Mouse (Mus musculus): ENCODE results near the gene Egfl7. TPM values are rescaled to one million over a fixed set of nuclear protein-coding genes. Genes with fewer than 3 reads are reported as not detected.

The Egfl7 gene
- total RNA-seq, 4 experiments from 2014 or later: 62.4 to 90.7 (median 72.7) TPM

GRCm38 (mm10) chr2:26593211-26594021, 13.6 kb downstream of the Egfl7 start:
- no peak for DNase-seq (ENCODE audit: low spot score in 2 of 2)

- no peak for DNase-seq (ENCODE audit: low spot score in 2 of 2)
Measured at GRCm38 (mm10) chr2:26594022-26594346, 14.2 kb downstream of the Egfl7 start.

- DNase-seq (ENCODE audit: low spot score in 2 of 2): no peak
Measured at GRCm38 (mm10) chr2:26594461-26594933, 14.7 kb downstream of the Egfl7 start.

- no peak for DNase-seq (ENCODE audit: low spot score in 2 of 2)
Measured at GRCm38 (mm10) chr2:26594934-26595724, 15.3 kb downstream of the Egfl7 start.

- no peak for DNase-seq (ENCODE audit: low spot score in 2 of 2)
Measured at GRCm38 (mm10) chr2:26595725-26596435, 16.1 kb downstream of the Egfl7 start.

GRCm38 (mm10) chr2:26596898-26597297, 17.1 kb downstream of the Egfl7 start:
- DNase-seq (ENCODE audit: low spot score in 2 of 2): no peak

GRCm38 (mm10) chr2:26597810-26598209, 18.0 kb downstream of the Egfl7 start:
- DNase-seq (ENCODE audit: low spot score in 2 of 2): no peak

- DNase-seq (ENCODE audit: low spot score in 2 of 2): no peak
Measured at GRCm38 (mm10) chr2:26598462-26598861, 18.6 kb downstream of the Egfl7 start.

GRCm38 (mm10) chr2:26599965-26600364, 20.2 kb downstream of the Egfl7 start:
- no peak for DNase-seq (ENCODE audit: low spot score in 2 of 2)

GRCm38 (mm10) chr2:26600664-26601063, 20.9 kb downstream of the Egfl7 start:
- DNase-seq (ENCODE audit: low spot score in 2 of 2): no peak

GRCm38 (mm10) chr2:26601595-26601994, 21.8 kb downstream of the Egfl7 start:
- DNase-seq (ENCODE audit: low spot score in 2 of 2): no peak

GRCm38 (mm10) chr2:26602631-26603030, 22.8 kb downstream of the Egfl7 start:
- DNase-seq (ENCODE audit: low spot score in 2 of 2): no peak

- DNase-seq (ENCODE audit: low spot score in 2 of 2): no peak
Measured at GRCm38 (mm10) chr2:26603159-26603558, 23.3 kb downstream of the Egfl7 start.

GRCm38 (mm10) chr2:26603720-26604671, 24.2 kb downstream of the Egfl7 start, which contains the start of gene Agpat2:
TSS of gene Agpat2 (minus strand) at chr2:26604417.
- no peak for DNase-seq (ENCODE audit: low spot score in 2 of 2)

GRCm38 (mm10) chr2:26605331-26605730, 25.5 kb downstream of the Egfl7 start:
- no peak for DNase-seq (ENCODE audit: low spot score in 2 of 2)

GRCm38 (mm10) chr2:26606579-26606978, 26.8 kb downstream of the Egfl7 start:
- DNase-seq (ENCODE audit: low spot score in 2 of 2): no peak

- DNase-seq (ENCODE audit: low spot score in 2 of 2): no peak
Measured at GRCm38 (mm10) chr2:26607056-26607910, 27.5 kb downstream of the Egfl7 start.

GRCm38 (mm10) chr2:26608781-26609180, 29.0 kb downstream of the Egfl7 start:
- no peak for DNase-seq (ENCODE audit: low spot score in 2 of 2)

GRCm38 (mm10) chr2:26609261-26609661, 29.4 kb downstream of the Egfl7 start:
- no peak for DNase-seq (ENCODE audit: low spot score in 2 of 2)

- DNase-seq (ENCODE audit: low spot score in 2 of 2): no peak
Measured at GRCm38 (mm10) chr2:26610526-26610925, 30.7 kb downstream of the Egfl7 start.

Measured in layer of hippocampus, adult 8-10 months (tissue).